Mouse (Mus musculus) B cell, adult 2 months (primary cell): ENCODE measurements around the gene Add2.
"Not testable (repeated sequence)": the region's sequence is repeated elsewhere in the genome, so short reads cannot be mapped to it uniquely, and the experiment has no call there.

Experiments
- DNase-seq, 2 experiments: peaks; one replicate each; pipeline ENCODE4 v3.0.0; 2022

The Add2 gene

DNA sequence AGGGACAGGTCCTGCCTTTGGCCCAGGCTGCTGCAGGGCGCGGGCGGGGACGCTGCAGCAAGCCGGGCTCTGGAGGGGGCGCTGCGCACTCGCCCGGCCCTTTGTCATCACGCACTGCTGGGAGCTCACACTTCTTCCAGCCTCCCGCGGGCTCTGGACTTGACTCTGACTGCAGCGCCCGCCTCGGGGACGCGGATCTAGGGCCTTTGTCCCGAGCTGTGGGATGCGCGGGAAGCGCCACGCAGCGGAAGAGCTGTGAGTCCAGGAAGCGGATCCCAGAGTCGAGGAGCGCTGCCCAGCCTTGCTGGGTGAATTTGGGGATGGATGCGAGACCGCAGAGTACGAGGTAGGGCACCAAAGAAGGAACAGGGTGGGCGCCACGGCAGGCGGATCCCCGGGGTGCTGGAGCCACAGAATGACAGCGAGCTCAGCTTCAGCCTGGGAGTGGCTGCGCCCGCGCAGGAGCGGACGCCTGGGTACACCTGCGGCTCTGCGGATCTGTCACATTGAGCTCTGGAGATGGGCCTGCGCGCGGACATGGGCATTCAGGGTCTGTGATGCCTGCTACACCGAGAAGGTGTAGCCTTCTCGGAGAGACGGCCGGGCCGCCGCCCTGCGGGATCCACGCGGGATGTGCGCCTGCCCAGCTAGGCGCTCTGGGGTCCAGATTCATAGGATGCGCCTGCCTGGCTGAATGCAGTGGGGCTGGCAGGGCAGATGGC lies at the start of gene Add2:
Gene Add2, plus strand, starts transcription at position 81 of the 722 bp plus-strand sequence.
- DNase-seq: no peak

- DNase-seq: peak; percentile 45 to 60
Measured at GRCm38 (mm10) chr6:85978736-85979135, 49.7 kb upstream of the Add2 start.

- DNase-seq: no peak
Measured at GRCm38 (mm10) chr6:85984351-85984750, 44.1 kb upstream of the Add2 start.

DNA sequence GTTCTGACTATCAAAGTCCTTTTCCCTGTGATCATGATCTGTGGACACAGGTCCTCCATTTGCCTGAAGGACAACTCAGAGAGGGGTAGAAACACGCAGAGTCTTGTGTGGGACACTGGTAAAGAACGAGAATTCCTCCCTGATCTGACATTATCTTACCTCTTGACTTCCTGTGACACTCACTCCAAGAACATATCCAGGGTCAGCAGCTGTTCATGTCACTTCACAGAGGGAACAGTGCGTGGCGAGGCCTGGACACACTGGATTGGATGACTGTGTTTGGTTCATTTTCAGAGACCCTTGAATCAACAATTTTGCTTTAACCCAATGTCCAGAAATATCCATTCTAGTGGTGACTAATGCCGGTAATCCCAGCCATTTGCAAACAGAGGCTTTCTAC lies 38.9 kb upstream of the Add2 start:
- not testable (repeated sequence) for DNase-seq

DNA sequence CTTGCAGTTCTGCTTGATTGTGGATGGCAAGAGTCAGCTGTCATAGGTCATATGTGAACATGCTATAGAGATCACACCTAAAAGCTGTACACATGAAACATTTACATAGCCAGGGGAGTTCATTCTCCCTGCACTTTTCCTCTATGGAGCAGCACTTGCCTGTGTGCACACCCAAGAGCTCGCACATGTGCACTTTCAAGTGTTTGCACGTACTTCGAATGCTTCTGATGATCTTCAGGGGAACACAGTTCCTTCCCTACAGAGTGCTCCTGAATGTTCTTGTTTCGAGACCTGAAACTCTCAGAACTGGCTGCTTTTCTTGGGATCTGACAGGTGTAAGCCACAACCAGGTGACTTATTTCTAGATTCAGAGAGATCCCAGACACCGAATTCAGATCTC lies 37.7 kb upstream of the Add2 start:
- DNase-seq: not testable (repeated sequence)

- peak; percentile 63 for DNase-seq
Measured at GRCm38 (mm10) chr6:86003405-86003925, 25.0 kb upstream of the Add2 start.

GRCm38 (mm10) chr6:86004271-86005148 lies 24.0 kb upstream of the Add2 start:
- DNase-seq: peak; percentile 82 to 85

GRCm38 (mm10) chr6:86009980-86010379 lies 18.5 kb upstream of the Add2 start:
- DNase-seq: peak; percentile 62 to 65

DNA sequence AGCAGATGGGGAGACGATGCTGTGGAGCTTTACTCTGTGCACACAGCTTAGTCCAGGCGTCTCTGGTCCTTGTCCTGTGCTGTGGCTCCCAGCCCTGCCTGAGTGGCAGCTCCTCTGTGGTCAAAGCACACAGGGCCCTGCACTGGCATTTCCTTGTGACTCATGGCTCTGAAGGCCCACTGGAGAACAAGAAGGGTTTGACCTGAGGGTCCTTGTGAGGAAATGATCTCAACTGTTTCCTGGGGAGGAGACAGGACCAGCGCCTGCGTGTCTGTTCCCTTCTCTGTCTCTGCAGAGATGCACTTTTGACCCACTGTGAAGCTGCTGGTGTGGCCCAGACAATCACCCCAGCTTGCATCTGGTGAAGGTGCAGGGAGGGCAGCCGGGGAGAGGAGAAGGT lies 13.7 kb upstream of the Add2 start:
- not testable (repeated sequence) for DNase-seq

GRCm38 (mm10) chr6:86015871-86016270 lies 12.6 kb upstream of the Add2 start, which contains the start of gene Figla:
Figla (plus strand) TSS chr6:86016171.
- no peak for DNase-seq

- DNase-seq: no peak
Measured at GRCm38 (mm10) chr6:86016793-86017350, 11.6 kb upstream of the Add2 start.

DNA sequence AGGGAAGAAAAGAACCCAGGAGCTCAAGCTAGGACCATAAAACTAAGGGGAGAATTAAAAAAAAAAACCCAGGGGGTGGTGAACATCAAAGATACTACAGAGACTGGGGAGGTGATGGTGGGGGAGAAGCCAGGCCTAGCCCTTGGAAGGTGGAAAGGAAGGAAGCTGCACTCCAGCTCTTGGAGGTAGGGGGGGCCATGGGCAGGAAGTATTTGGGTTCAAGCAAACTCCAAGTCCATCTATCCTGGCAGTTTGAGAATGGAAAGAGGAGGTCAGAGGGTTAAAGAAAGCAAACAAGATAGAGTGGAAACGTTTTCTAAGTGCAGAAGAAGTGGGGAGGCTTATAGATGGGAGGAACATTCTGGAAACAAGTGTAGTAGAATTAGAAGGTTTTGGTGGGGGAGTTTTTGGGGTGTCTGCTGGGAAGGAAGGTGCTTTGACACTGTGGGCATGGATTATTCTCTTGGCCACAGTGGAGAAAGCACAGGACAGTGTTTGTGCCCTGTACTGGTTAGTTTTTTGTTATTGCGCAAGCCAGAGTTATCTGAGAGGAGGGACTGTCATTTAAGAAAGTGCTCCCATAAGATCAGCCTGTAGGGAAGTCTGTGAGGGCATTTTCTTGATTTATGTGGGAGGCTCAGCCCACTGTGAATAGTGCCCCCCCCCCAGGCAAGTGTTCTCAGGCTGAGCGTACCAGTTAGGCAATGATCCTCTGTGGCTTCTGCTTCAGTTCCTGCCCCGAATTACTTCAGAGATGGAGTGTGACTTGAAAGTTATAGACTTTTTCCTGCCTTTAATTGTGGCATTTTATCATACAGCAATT lies 8.9 kb upstream of the Add2 start:
- DNase-seq: no peak

- peak; percentile 58 to 63 for DNase-seq
Measured at GRCm38 (mm10) chr6:86020948-86021347, 7.5 kb upstream of the Add2 start.

DNA sequence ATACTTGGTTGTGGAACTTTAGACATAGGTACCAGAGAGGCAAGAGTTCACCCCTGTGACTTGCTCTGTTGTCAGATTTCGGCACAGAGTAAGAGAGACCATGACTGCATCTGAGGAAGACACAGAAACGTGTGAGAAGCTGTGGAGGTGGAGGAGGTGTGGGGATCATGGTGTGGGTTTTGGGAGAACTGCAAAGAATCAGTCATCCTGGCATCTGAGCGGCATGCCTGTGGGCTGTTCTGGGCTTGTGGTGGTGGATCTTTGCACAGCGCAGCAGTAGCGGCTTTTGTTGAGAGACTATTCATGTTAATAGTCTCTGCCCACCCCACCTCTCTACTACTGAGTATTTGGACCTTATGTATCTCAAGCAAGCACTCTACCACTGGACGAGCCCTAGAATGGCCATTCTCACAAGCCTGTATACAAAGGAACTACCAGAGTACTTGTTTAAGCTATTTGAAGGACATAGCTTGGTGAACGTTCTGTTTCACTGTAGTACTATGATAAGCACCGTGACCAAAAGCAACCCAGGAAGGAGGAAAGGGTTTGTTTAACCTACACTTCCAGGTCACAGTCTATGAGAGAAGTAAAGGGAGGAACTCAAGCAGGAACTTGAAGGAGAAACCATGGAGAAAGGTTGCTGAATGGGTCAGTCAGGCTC lies 1.7 kb upstream of the Add2 start:
- DNase-seq: no peak

GRCm38 (mm10) chr6:86028150-86028549 lies 331 bp upstream of the Add2 start:
- DNase-seq: no peak

GRCm38 (mm10) chr6:86029323-86029713 lies 837 bp downstream of the Add2 start:
- no peak for DNase-seq

DNA sequence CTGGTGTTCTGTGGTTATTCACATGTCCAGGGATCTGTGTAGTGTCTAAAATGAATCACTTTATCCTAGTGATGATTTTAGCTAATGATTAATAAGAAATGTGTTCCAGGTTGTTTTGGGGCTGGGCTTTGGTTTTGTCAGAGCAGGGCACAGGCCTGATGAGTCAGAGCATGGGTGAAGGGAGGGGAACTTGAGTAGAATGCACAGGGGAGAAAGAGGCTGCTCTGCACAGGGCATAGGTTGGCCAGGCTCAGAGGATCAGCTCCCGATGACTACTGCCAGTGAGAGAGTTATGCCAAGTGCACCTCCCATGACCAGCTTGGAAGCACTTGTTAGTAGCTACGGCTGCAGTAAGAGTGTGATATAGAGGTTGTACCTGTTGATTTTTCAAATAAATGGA lies 3.0 kb downstream of the Add2 start:
- DNase-seq: no peak

DNA sequence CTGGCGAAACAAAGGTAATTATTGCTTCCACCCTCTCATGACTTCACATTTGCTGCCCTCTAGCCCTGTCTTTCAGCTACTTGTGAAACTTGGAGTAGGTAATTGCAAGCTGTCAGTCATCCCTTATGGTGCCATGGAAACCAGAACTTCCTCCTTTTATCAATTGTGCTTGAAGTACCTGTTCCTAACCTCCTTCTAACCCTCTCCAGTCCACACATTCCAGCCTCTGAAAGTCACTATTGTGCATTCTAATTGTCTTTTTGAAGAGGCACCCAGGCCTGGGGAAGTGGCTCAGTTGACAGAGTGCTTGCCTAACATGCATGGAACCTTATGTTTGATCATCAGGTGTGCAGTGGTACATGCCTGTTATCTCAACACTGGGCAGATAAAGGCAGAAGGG lies 5.2 kb downstream of the Add2 start:
- DNase-seq: no peak

- DNase-seq: no peak
Measured at GRCm38 (mm10) chr6:86038901-86039300, 10.4 kb downstream of the Add2 start.

- no peak for DNase-seq
Measured at GRCm38 (mm10) chr6:86040140-86040539, 11.7 kb downstream of the Add2 start.

GRCm38 (mm10) chr6:86047510-86047909 lies 19.0 kb downstream of the Add2 start:
- DNase-seq: no peak

GRCm38 (mm10) chr6:86048509-86048908 lies 20.0 kb downstream of the Add2 start:
- DNase-seq: no peak
